Mouse (Mus musculus) liver, embryonic 15.5 days (tissue): ENCODE measurements around the gene Gjd3. TPM values are rescaled to one million over a fixed set of nuclear protein-coding genes. Genes with fewer than 3 reads are reported as not detected.
A peak's percentile ranks its signal among the peaks of the same experiment; 100 is the strongest.

Experiments used
- ATAC-seq: fragments of 200-750 bp; cut with Nextera tagmentation; 2 replicates; pipeline ENCODE4 v1.8.0; 2017; ENCODE audit warnings: moderate number of reproducible peaks, mild to moderate bottlenecking, moderate library complexity; ENCODE audit not compliant: insufficient read depth
- H3K27ac ChIP-seq: fragments of 300-500 bp; sonication (generic); replicated peaks from 2 replicates; pipeline ENCODE4 v1.5.1; 2015; ENCODE audit warnings: mild to moderate bottlenecking, inconsistent platforms
- H3K27me3 ChIP-seq: fragments of 300-500 bp; sonication (generic); 2 replicates; pipeline ENCODE4 v1.6.1; 2015; ENCODE audit warnings: mild to moderate bottlenecking, inconsistent platforms
- H3K36me3 ChIP-seq: fragments of 300-500 bp; sonication (generic); replicated peaks from 2 replicates; pipeline ENCODE4 v1.6.1; 2015; ENCODE audit warnings: moderate library complexity, mild to moderate bottlenecking, inconsistent platforms
- H3K4me1 ChIP-seq: fragments of 300-500 bp; sonication (generic); replicated peaks from 2 replicates; pipeline ENCODE4 v1.6.1; 2015; ENCODE audit warnings: inconsistent platforms
- H3K4me2 ChIP-seq: fragments of 300-500 bp; sonication (generic); 2 replicates; pipeline ENCODE4 v1.6.1; 2015; ENCODE audit warnings: moderate library complexity, mild to moderate bottlenecking, inconsistent platforms
- H3K4me3 ChIP-seq: fragments of 300-500 bp; sonication (generic); replicated peaks from 2 replicates; pipeline ENCODE4 v1.5.1; 2015; ENCODE audit warnings: mild to moderate bottlenecking, inconsistent platforms
- H3K9ac ChIP-seq: fragments of 300-500 bp; sonication (generic); 2 replicates; pipeline ENCODE4 v1.6.1; 2015; ENCODE audit warnings: moderate library complexity, mild to moderate bottlenecking, inconsistent platforms
- H3K9me3 ChIP-seq: fragments of 300-500 bp; sonication (generic); replicated peaks from 2 replicates; pipeline ENCODE4 v1.6.1; 2016; ENCODE audit warnings: inconsistent platforms
- WGBS: fragments of 180-500 bp; shearing (Covaris S2); methylation state at CpG from one replicate; pipeline ENCODE4 v1.1.7; 2015; ENCODE audit warnings: mixed read lengths; ENCODE audit not compliant: insufficient replicate concordance; 5-methylcytosine and 5-hydroxymethylcytosine counted together
- polyA plus RNA-seq: library from polyadenylated mRNA; unstranded; fragments of >200 nt; fragmentation: Nextera tagmentation; extraction: Ambion mirVana; gene quantifications from 2 replicates; pipeline ENCODE4 v1.2.1, GENCODE M21; 2015

Gjd3 gene
- polyA plus RNA-seq, 1 experiment from 2014 or later = not detected

DNA sequence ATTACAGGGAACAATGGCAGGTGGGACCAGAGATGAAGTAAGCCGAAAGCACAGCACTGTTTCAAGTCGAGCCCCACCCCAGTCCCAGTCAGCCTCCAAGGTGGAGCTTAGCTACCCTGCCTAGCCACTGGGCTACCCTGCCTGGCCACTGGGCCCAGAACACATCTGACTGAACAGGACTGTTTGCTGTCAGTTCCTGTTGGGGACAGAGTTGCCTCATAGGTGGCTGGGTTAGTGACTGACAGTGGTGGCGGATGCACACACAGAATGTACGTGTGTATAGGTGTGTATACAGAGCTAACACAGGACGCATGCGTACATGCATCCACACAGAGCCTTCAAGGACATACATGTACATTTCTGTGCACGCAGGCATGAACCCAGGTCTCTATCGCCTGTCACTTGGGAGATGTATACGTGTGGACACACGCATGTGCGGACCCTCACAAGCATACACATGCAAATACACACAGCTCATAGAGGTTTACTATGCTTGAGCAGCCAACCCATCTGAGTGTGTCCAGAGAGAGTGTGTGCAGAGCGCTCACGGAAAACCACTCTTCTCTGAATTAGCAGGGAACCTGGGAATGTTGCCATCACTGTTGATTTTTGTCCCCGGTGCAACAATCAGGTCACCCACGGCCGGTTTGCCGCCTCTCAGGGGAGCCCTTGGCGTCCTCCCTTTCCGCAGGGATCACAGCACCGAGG is 1.4 kb downstream of the Gjd3 start:
- H3K9me3 ChIP-seq = no peaks in the 10 kb centered on the region
- H3K4me1 ChIP-seq = peaks cover 22% of the 10 kb centered on the region
- H3K4me2 ChIP-seq = peak overlapping the region; percentile 70
- no peak; the same call in 1 of the 2 replicates for ATAC-seq
- no peaks in the 10 kb centered on the region for H3K36me3 ChIP-seq
- H3K27me3 ChIP-seq = peaks cover 73% of the 10 kb centered on the region
- no peak overlapping the region for H3K9ac ChIP-seq
- H3K27ac ChIP-seq = no peak overlapping the region
- WGBS = 33% methylated on average over 20 of the region's 20 CpGs
- H3K4me3 ChIP-seq = peak overlapping the region; percentile 48

DNA sequence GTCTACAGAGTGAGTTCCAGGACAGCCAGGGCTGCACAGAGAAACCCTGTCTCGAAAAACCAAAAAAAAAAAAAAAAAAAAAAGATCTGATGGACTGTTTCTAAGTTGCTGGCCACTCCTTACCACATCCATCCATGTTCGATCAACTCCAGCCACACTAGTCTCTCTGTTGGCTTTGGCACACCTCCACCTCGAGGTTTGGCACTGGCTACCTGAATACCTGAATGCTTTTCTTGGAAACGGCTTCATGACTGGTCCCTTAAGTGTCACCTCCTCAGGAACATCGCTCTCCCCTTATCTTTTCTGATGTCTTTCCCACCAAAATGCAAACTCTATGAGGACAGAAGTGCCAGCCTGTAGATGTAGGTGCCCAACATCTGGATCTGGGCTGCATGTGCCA is 3.5 kb downstream of the Gjd3 start:
- Histone ChIP-seq H3K27me3 (peaks cover 60% of the 10 kb centered on the region), H3K4me2 (no peak overlapping the region), H3K27ac (no peak overlapping the region), H3K36me3 (no peaks in the 10 kb centered on the region), H3K4me3 (no peak overlapping the region), H3K9me3 (no peaks in the 10 kb centered on the region), H3K4me1 (peaks cover 22% of the 10 kb centered on the region), H3K9ac (no peak overlapping the region)
- ATAC-seq = no peak
- 65% methylated on average over 5 of the region's 5 CpGs for WGBS

DNA sequence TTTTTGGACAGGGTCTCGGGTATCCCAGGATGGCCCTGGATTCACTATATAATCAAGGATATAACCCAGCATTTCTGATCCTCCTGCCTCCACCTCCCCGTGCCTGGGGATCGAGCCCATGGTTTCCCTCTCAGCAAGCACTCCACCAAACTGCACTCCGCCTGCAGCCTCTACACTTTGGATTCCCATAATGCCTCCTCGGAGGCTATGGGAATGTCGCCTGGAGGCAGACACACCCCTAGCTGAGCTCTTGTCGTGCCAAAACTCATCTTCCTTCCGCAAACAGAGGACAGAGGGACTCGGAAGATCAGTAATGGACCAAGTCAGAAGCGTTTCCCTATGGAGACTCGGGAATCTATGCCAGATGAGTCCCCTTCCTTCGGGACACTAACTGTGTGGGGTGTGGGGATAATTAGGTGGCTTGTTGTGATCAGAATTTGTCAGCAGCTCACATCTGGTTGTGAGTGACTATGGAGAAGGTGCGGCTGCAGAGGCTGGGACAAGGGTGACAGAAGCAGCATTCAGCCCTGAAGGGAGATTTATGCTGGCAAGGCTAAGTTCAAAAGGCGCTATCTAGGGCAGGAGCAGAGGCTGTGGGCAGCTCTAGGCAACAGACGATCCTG is 4.2 kb downstream of the Gjd3 start:
- Histone ChIP-seq H3K9me3 (no peaks in the 10 kb centered on the region), H3K27me3 (peaks cover 53% of the 10 kb centered on the region), H3K9ac (no peak overlapping the region), H3K36me3 (peaks cover 2% of the 10 kb centered on the region; the same call in 1 of the 2 replicates), H3K4me1 (peaks cover 22% of the 10 kb centered on the region), H3K4me3 (no peak overlapping the region), H3K4me2 (no peak overlapping the region), H3K27ac (no peak overlapping the region)
- ATAC-seq = no peak
- 57% methylated on average over 15 of the region's 15 CpGs for WGBS

DNA sequence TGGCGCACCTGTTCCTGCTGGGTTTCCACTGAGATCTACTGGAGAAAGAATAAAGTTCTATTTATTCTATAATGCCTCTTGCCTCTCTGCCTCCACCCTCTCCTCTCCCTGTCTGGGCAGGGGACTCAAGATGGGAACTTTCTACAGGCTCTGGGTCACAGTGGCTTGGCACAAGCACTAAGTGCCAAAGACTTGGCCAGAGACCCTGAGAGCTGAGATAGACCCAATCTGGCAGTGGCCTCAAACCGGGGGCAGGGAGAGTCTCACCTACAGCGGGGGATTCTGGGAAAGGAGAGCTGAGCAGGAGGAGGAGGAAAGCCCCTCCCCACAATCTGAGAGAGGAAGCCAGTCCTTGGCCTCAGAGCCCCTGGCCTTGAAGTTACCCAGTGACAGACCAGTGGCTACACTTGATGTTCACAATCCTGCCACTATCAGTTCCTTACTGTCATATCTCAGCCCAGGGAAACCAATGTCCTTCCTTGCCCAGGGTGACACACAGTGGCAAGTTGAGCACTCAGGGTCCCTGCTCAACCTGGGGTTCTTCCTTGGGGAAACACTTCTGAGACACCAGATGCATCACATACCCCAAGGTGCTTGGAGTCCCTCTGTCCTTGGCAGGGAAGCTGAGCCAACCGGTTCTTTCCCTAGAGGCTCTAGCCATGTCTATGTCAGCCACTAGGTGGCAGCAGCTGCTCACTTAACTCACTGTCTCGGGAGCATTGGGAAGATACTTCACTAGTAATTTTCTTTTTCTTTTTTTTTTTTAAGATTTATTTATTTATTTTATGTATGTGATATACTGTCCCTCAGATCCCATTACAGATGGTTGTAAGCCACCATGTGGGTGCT is 7.7 kb downstream of the Gjd3 start:
- no peak for ATAC-seq
- H3K36me3 ChIP-seq = peaks cover 16% of the 10 kb centered on the region; the same call in 1 of the 2 replicates
- H3K27ac ChIP-seq = no peak overlapping the region
- peaks cover 27% of the 10 kb centered on the region for H3K27me3 ChIP-seq
- peaks cover 9% of the 10 kb centered on the region for H3K4me1 ChIP-seq
- no peaks in the 10 kb centered on the region for H3K9me3 ChIP-seq
- H3K9ac ChIP-seq = no peak overlapping the region
- no peak overlapping the region for H3K4me2 ChIP-seq
- WGBS = 49% methylated on average over 5 of the region's 5 CpGs
- no peak overlapping the region for H3K4me3 ChIP-seq

DNA sequence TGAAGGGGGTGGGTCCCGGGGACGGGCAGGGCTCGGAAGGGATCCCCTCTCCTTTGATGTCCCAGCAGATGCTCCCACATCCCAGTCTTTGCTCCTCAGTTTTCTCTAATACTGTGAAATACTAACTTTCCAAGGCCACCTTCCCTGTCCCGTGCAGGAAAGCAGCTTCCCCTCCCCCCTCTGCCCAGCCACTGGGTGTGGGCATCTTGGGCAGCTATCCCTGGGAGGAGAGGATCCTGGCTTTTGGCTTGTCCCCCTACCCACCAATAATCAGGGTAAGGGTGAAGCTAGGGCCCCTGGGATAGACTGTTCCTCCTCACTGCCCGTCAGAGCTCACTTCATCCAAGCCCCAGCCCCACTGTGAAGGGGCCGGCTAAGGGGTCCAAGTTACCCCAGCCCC is 8.6 kb downstream of the Gjd3 start:
- Histone ChIP-seq H3K27ac (no peak overlapping the region), H3K9me3 (no peaks in the 10 kb centered on the region), H3K9ac (no peak overlapping the region), H3K27me3 (peaks cover 27% of the 10 kb centered on the region), H3K36me3 (peaks cover 16% of the 10 kb centered on the region; the same call in 1 of the 2 replicates), H3K4me1 (peaks cover 16% of the 10 kb centered on the region), H3K4me3 (no peak overlapping the region), H3K4me2 (no peak overlapping the region)
- ATAC-seq = no peak
- WGBS = 71% methylated on average over 6 of the region's 6 CpGs

DNA sequence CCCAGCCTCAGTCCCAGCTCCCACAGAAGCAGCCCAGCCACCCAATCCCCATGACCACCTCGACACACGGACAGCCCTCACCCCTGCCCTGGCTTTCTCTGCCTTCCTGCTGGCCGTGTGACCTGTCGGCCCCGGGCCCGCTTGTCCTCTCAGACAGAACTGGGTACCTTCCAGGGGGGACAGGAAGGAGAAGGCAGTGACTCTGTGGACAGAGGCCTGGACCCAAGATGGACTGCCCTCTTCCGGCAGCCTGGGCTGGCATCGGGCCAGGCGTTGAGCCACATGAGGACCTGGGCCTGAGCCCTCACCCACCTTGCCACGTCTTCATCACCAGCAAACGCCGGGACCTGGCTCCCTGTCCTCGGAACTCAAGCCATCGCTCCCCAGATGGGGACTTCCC is 9.2 kb downstream of the Gjd3 start:
- Histone ChIP-seq H3K36me3 (peaks cover 16% of the 10 kb centered on the region; the same call in 1 of the 2 replicates), H3K9me3 (no peaks in the 10 kb centered on the region), H3K4me3 (no peak overlapping the region), H3K9ac (no peak overlapping the region), H3K27ac (no peak overlapping the region), H3K4me1 (peaks cover 19% of the 10 kb centered on the region), H3K27me3 (peaks cover 25% of the 10 kb centered on the region), H3K4me2 (no peak overlapping the region)
- ATAC-seq = no peak
- WGBS = 83% methylated on average over 14 of the region's 14 CpGs

DNA sequence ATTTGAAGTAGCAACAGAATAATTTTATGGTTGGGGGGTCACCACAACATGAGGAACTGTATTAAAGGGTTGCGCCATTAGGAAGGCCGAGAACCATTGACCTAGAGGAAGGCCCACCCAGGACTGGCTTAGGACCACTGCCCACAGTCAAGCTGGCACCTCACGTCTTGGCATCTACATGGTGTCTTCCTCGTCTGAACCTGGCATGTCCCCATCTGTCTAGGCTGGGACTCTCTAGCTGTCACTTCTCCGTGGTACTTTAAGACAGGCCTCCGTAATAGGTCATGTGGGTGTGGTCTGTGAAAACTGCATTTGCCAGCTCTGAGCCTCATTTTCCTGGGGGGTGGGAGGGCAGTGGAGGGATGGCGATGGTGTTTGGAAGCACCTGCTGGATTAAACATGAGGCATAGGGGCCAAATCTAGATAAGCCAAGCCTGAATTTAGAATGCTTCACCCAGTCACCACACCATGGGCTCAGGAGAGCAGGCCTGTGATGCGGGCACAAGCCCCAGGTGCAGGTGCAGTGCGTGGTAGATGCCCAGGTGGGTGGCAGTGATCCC is 9.9 kb downstream of the Gjd3 start:
- 74% methylated on average over 9 of the region's 9 CpGs for WGBS
- Histone ChIP-seq H3K4me2 (no peak overlapping the region), H3K4me3 (no peak overlapping the region), H3K4me1 (peaks cover 23% of the 10 kb centered on the region), H3K36me3 (peaks cover 22% of the 10 kb centered on the region; the same call in 1 of the 2 replicates), H3K27ac (no peak overlapping the region), H3K9me3 (no peaks in the 10 kb centered on the region), H3K27me3 (peaks cover 30% of the 10 kb centered on the region), H3K9ac (no peak overlapping the region)
- no peak for ATAC-seq

DNA sequence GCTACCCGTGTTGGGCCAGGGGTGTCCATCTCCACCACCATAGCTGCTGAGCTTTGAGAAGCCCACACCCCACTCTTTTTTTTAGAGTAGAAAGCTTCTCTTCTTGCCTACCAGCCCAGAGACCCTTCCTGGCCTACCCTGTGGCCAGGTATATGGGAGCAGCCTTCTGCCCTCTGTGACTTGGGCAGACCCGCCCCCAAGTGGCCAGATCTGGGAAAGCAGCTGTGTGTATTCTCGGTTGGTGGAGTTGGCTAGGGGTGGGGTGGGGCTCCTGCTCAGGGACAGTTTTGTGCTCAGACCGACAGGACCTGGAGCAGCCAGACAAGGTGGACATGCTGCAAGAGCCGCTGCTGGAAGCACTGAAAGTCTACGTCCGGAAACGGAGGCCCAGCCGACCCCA is 10.6 kb downstream of the Gjd3 start:
- WGBS = 50% methylated on average over 9 of the region's 9 CpGs

DNA sequence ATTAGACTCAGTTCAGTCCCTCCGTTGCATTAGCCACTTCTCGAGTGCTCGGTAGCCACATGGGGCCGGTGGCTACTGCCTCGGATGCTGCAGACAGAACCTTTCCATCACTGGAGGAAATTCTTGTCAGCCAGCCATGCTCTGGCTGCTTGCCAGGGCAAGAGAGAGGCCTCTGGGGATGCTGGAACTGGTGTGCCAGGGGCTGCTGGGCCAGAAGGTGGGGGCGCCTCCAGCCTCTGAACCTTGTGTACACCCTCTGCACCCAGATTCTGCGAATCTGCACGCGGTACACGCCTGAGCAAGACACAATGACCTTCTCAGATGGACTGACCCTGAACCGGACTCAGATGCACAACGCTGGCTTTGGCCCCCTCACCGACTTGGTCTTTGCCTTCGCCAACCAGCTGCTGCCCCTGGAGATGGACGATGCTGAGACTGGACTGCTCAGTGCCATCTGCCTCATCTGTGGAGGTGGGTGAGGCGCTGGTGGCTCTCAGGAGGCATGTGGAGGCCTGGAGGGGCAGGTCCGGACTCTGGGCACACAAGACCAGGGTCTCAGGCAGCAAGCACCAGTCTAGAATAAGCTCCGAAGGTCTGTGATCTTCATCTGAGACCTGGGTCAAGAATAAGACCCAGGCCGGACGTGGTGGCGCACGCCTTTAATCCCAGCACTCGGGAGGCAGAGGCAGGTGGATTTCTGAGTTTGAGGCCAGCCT is 11.3 kb downstream of the Gjd3 start:
- no peak overlapping the region for H3K4me2 ChIP-seq
- no peak for ATAC-seq
- H3K27ac ChIP-seq = no peak overlapping the region

More for the DNA sequence above, 10.6 kb downstream of the Gjd3 start:
- Histone ChIP-seq H3K27ac (no peak overlapping the region), H3K4me3 (no peak overlapping the region), H3K9ac (no peak overlapping the region), H3K4me1 (peaks cover 20% of the 10 kb centered on the region), H3K36me3 (peaks cover 26% of the 10 kb centered on the region; the same call in 1 of the 2 replicates), H3K4me2 (no peak overlapping the region), H3K9me3 (no peaks in the 10 kb centered on the region), H3K27me3 (peaks cover 37% of the 10 kb centered on the region)
- ATAC-seq = 0 out of 2 replicates have a peak, but pooled peaks have one; percentile 32

DNA sequence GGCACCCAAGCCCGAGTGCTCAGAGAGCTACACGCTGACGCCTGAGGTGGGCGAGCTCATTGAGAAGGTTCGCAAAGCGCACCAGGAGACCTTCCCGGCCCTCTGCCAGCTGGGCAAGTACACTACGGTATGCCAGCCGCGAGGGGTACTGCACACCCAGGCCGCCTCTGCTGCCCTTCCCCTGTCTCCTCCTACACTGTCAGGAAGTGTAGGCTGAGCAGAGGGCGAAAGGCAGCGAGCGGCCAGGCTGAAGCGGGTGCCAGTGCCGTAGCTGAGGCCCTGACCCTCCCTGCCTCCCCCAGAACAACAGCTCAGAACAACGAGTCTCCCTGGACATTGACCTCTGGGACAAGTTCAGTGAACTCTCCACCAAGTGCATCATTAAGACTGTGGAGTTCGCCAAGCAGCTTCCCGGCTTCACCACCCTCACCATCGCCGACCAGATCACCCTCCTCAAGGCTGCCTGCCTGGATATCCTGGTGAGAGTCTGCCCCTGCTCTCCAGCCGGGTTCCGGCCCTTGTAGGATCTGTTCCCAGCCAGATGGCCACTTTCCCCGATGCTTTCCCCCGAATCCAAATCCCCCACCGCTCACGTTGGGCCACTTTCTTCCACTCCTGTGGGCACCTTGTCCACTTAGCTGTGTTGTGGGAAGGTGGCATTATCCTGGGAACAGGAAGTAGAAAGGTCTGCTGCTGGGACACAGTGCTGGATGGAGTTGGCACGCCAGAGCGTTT is 12.5 kb downstream of the Gjd3 start:
- no peak overlapping the region for H3K4me3 ChIP-seq
- H3K27ac ChIP-seq = no peak overlapping the region
- ATAC-seq = no peak
- no peak overlapping the region for H3K4me2 ChIP-seq
- H3K4me1 ChIP-seq = peaks cover 37% of the 10 kb centered on the region
- WGBS = 75% methylated on average over 29 of the region's 29 CpGs
- H3K27me3 ChIP-seq = peaks cover 54% of the 10 kb centered on the region
- no peak overlapping the region for H3K9ac ChIP-seq
- H3K36me3 ChIP-seq = peaks cover 29% of the 10 kb centered on the region; the same call in 1 of the 2 replicates
- H3K9me3 ChIP-seq = no peaks in the 10 kb centered on the region

More for the DNA sequence above, 11.3 kb downstream of the Gjd3 start:
- no peaks in the 10 kb centered on the region for H3K9me3 ChIP-seq
- H3K4me1 ChIP-seq = peaks cover 25% of the 10 kb centered on the region
- WGBS = 71% methylated on average over 23 of the region's 23 CpGs
- H3K9ac ChIP-seq = no peak overlapping the region
- peaks cover 29% of the 10 kb centered on the region; the same call in 1 of the 2 replicates for H3K36me3 ChIP-seq
- peaks cover 43% of the 10 kb centered on the region for H3K27me3 ChIP-seq
- no peak overlapping the region for H3K4me3 ChIP-seq
